Mouse (Mus musculus): ENCODE data around the gene Sfxn5. TPM values are rescaled to one million over a fixed set of nuclear protein-coding genes. Genes with fewer than 3 reads are reported as not detected.

Gene Sfxn5
- polyA plus RNA-seq, 1 experiment, result 0.33 TPM

- no peak for TF ChIP-seq GATA1 (IDR thresholded peaks at IDR 0.05; ENCODE audit: low read length)
These were observed 143.2 kb downstream of the Sfxn5 start for GRCm38 (mm10) chr6:85189911-85190591.

- TF ChIP-seq GATA1 (IDR thresholded peaks at IDR 0.05; ENCODE audit: low read length), result no peak
These were observed 143.9 kb downstream of the Sfxn5 start for GRCm38 (mm10) chr6:85189361-85189760.

DNA sequence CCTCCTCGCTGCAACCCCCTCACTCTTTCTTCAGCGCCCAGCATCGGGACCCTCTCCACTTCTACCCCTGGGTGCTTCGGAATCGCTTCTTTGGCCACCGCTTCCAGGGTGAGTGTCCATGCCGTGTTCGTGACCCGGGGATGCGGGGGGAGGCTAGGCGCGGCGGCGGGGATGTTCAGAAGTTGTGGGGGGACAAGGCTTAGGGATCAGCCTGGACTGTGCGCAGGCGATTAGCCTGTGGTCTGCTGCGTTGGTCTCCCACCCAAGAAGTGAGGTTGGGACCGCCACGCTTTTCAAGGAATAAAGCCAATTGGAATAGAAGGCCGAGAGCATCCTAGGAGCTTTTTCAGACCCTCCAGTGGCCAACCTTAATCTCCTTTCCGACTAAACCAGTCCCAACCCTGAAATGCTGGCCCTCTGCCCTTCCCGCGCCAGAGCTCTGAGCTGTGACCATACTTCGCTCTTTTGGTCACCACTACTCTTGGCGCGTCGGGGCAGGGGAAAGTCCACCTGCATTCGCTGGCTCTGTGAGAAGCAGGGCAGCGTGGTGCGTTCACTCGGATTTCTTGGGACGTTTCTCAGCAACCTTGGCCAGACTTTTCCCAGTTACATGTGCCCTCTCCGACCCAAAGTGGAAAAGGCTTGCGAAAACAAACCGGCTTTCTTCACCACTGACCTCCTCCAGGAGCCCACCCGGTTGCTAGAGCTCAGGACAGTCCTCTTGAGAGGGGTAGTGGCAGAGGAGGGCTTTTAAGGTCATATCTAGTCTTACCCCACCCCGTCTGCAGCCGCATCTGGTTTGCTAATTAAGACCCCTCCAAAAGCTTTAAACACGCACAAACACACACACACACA, 144.7 kb downstream of the Sfxn5 start:
- no peak for TF ChIP-seq GATA1 (IDR thresholded peaks at IDR 0.05; ENCODE audit: low read length)

GRCm38 (mm10) chr6:85187340-85188211, 145.6 kb downstream of the Sfxn5 start, which contains the start of gene Emx1:
Gene Emx1, plus strand, starts transcription at chr6:85187438.
- no peak for TF ChIP-seq GATA1 (IDR thresholded peaks at IDR 0.05; ENCODE audit: low read length)

DNA sequence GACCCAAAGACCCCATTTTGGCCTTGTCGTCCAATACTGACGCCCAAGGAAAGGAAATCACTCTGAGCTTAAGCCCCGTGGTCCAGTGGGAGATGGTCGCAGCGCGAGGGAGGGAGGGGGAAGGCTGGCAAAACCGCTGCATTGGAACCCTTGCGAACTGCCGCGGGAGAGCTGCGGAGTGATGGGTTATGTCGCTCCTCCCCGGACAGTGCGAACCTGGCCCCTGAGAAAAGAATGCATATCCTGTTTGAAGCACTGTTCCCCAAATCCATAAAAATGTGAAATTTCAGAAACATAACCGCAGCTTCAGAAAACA, 146.5 kb downstream of the Sfxn5 start:
- TF ChIP-seq GATA1 (IDR thresholded peaks at IDR 0.05; ENCODE audit: low read length), result no peak

DNA sequence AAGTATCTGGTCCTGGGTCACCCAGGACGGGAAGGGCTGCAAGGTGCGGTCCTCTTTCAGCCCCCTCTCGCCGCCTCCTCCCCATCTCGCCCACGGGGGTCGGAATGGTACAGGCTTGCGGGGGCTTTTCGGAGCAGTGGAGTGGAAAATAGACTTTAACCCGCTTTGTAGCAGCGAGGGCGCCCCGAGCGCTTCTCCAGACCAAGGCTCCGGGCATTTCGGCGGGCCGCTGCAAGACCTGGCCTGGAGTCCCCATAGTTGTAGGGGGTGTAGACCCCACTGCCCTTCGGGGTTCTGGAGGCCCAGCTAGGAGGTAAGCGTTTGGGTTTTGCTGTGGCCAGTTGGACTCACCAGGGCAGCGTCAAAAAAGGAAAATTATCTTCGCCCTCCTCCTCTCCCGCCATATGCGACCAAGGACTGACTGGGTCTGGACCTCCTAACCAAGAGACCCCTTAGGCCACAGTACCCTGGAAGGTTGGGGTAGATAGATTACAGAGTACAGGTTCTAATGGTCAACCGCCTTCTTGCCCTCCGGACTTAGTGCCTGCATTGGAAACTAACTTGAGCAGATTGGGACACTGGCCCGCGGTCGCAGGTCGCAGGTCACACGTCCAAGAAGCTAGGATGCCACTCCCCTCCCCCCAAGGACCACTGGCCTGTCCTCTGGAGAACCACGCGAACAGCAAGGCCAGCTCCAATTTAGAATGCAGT, 147.0 kb downstream of the Sfxn5 start:
- TF ChIP-seq GATA1 (IDR thresholded peaks at IDR 0.05; ENCODE audit: low read length), result no peak

GRCm38 (mm10) chr6:85183951-85184350, 149.3 kb downstream of the Sfxn5 start:
- no peak for TF ChIP-seq GATA1 (IDR thresholded peaks at IDR 0.05; ENCODE audit: low read length)

GRCm38 (mm10) chr6:85180036-85180435, 153.2 kb downstream of the Sfxn5 start:
- TF ChIP-seq GATA1 (IDR thresholded peaks at IDR 0.05; ENCODE audit: low read length), result no peak

DNA sequence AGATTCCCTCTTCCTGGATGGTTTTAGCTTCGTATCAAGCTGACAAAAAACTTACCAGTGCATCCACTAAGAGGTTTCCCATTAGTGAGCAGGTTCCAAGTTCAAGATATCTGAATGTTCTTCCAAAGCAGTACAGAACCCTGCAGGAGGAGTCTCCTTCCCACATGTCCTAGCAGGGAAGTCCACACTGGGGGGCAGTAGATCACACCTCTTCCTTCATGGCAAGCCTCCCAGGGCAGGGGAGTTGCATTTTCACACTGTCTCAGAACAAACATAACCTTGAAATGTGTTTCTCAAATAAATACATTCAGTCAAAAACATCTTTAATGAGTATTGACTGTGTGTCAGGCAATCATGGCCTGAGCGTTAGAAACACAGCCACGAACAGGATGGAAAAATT, 153.7 kb downstream of the Sfxn5 start:
- TF ChIP-seq GATA1 (IDR thresholded peaks at IDR 0.05; ENCODE audit: low read length), result no peak

- no peak for TF ChIP-seq GATA1 (IDR thresholded peaks at IDR 0.05; ENCODE audit: low read length)
These were observed 167.7 kb downstream of the Sfxn5 start for GRCm38 (mm10) chr6:85165440-85165921.

Other genes with a start within 250 kb of the Sfxn5 start
- 53.8 and 59.8 TPM in 2 replicates for gene Spr, start 195.7 kb downstream of the Sfxn5 start, polyA plus RNA-seq (2012)
- not detected in 2 replicates for gene Emx1, start 146.0 kb downstream of the Sfxn5 start, polyA plus RNA-seq (2012)
- 0.70 and 0.85 TPM in 2 replicates for gene Rab11fip5, start 41.2 kb upstream of the Sfxn5 start, polyA plus RNA-seq (2012)
- gene Noto, start 90.5 kb upstream of the Sfxn5 start, polyA plus RNA-seq (2012), result not detected in 2 replicates
- gene Smyd5, start 98.6 kb upstream of the Sfxn5 start, polyA plus RNA-seq (2012), result 9.5 and 41.8 TPM in 2 replicates
- 58.7 and 60.7 TPM in 2 replicates for gene Cct7, start 118.1 kb upstream of the Sfxn5 start, polyA plus RNA-seq (2012)
- 39.5 and 53.5 TPM in 2 replicates for gene Pradc1, start 118.5 kb upstream of the Sfxn5 start, polyA plus RNA-seq (2012)
- gene Fbxo41, start 169.6 kb upstream of the Sfxn5 start, polyA plus RNA-seq (2012), result not detected in 2 replicates
- not detected in 2 replicates for gene Egr4, start 180.2 kb upstream of the Sfxn5 start, polyA plus RNA-seq (2012)